Mouse (Mus musculus) MEL (cell line): Measurements from ENCODE around the gene Dlgap1. TPM values are rescaled to one million over a fixed set of nuclear protein-coding genes. Genes with fewer than 3 reads are reported as not detected.

Experiments used
- DNase-seq: peaks from one replicate; pipeline ENCODE4 v3.0.0; 2011; ENCODE audit warnings: low read depth, low spot score
- H3K27ac ChIP-seq: 2 replicates; pipeline ENCODE4 v1.5.1; 2012; ENCODE audit warnings: low read depth, mild to moderate bottlenecking, control low read depth, low read length, moderate library complexity; ENCODE audit not compliant: control insufficient read depth
- H3K27me3 ChIP-seq, 2 experiments: fragments of 150-350 bp in 1 of 2; sonication (generic) in 1 of 2; 2 replicates each; pipeline ENCODE4 v1.6.1; 2012; ENCODE audit warnings: low read length in 2 of 2, mild to moderate bottlenecking in 2 of 2, improper control_type of control experiment in 1 of 2, moderate library complexity in 1 of 2; ENCODE audit not compliant: insufficient read depth in 2 of 2, control insufficient read depth in 1 of 2
- H3K36me3 ChIP-seq, 2 experiments: 2 replicates each; pipeline ENCODE4 v1.6.1; 2012 to 2014; ENCODE audit warnings: low read length in 2 of 2, improper control_type of control experiment in 1 of 2, inconsistent platforms in 1 of 2, mild to moderate bottlenecking in 1 of 2; ENCODE audit not compliant: insufficient read depth in 2 of 2, control insufficient read depth in 1 of 2
- H3K4me1 ChIP-seq, 2 experiments: fragments of 150-350 bp in 1 of 2; sonication (generic) in 1 of 2; 2 replicates each; pipeline ENCODE4 v1.6.1; 2012; ENCODE audit warnings: low read length in 2 of 2, improper control_type of control experiment in 1 of 2, mild to moderate bottlenecking in 1 of 2; ENCODE audit not compliant: insufficient read depth in 2 of 2, control insufficient read depth in 1 of 2
- H3K4me3 ChIP-seq, 2 experiments: fragments of 150-350 bp in 1 of 2; sonication (generic) in 1 of 2; 2 replicates each; pipeline ENCODE4 v1.5.1; 2012; ENCODE audit warnings: low read depth in 2 of 2, low read length in 2 of 2, mild to moderate bottlenecking in 2 of 2, moderate library complexity in 2 of 2, control low read depth in 1 of 2, improper control_type of control experiment in 1 of 2; ENCODE audit not compliant: control insufficient read depth in 1 of 2, insufficient read depth in 1 of 2
- H3K79me2 ChIP-seq: 2 replicates; pipeline ENCODE4 v1.6.1; 2012; ENCODE audit warnings: mild to moderate bottlenecking, low read length, moderate library complexity; ENCODE audit not compliant: control insufficient read depth, poor library complexity, insufficient read depth
- H3K9ac ChIP-seq: 2 replicates; pipeline ENCODE4 v1.6.1; 2012; ENCODE audit warnings: low read depth, mild to moderate bottlenecking, control low read depth, low read length, moderate library complexity; ENCODE audit not compliant: control insufficient read depth, poor library complexity, severe bottlenecking
- H3K9me3 ChIP-seq: fragments of 150-350 bp; sonication (generic); replicated peaks from 2 replicates; pipeline ENCODE4 v1.6.1; 2012; ENCODE audit warnings: mild to moderate bottlenecking, low read length, improper control_type of control experiment, moderate library complexity; ENCODE audit not compliant: insufficient read depth
- BHLHE40 ChIP-seq: IDR thresholded peaks from 2 replicates; pipeline ENCODE4 v1.6.1; 2012; ENCODE audit warnings: low read depth, mild to moderate bottlenecking, inconsistent platforms, low read length, improper control_type of control experiment, borderline replicate concordance
- CHD2 ChIP-seq: IDR thresholded peaks from 2 replicates; pipeline ENCODE4 v1.6.1; 2011; ENCODE audit warnings: low read length, improper control_type of control experiment
- EP300 ChIP-seq, 2 experiments: IDR thresholded peaks; 2 replicates each; pipeline ENCODE4 v1.6.1; 2011; ENCODE audit warnings: improper control_type of control experiment in 2 of 2, low read length in 2 of 2, low read depth in 1 of 2, mild to moderate bottlenecking in 1 of 2
- ETS1 ChIP-seq: IDR thresholded peaks from 2 replicates; pipeline ENCODE4 v1.6.1; 2012; ENCODE audit warnings: low read depth, mild to moderate bottlenecking, inconsistent platforms, low read length, improper control_type of control experiment, moderate library complexity
- GABPA ChIP-seq: IDR thresholded peaks from 2 replicates; pipeline ENCODE4 v1.6.1; 2012; ENCODE audit warnings: low read depth, mild to moderate bottlenecking, inconsistent platforms, low read length, improper control_type of control experiment, moderate library complexity
- GATA1 ChIP-seq: IDR thresholded peaks from 2 replicates; pipeline ENCODE4 v1.6.1; 2011; ENCODE audit warnings: low read depth, low read length, improper control_type of control experiment
- JUND ChIP-seq: IDR thresholded peaks from 2 replicates; pipeline ENCODE4 v1.6.1; 2011; ENCODE audit warnings: low read depth, mild to moderate bottlenecking, improper control_type of control experiment, low read length
- KAT2A ChIP-seq: conservative IDR thresholded peaks from 2 replicates; pipeline ENCODE4 v1.6.1; 2012; ENCODE audit warnings: low read depth, low read length, improper control_type of control experiment, inconsistent platforms
- MAFK ChIP-seq: IDR thresholded peaks from 2 replicates; pipeline ENCODE4 v1.6.1; 2011; ENCODE audit warnings: low read depth, mild to moderate bottlenecking, low read length, improper control_type of control experiment, borderline replicate concordance
- MAX ChIP-seq: IDR thresholded peaks from 2 replicates; pipeline ENCODE4 v1.6.1; 2011; ENCODE audit warnings: low read length, improper control_type of control experiment
- MXI1 ChIP-seq: IDR thresholded peaks from 2 replicates; pipeline ENCODE4 v1.6.1; 2011; ENCODE audit warnings: mild to moderate bottlenecking, low read depth, low read length, improper control_type of control experiment
- MYB ChIP-seq: IDR thresholded peaks from 2 replicates; pipeline ENCODE4 v1.6.1; 2011; ENCODE audit warnings: mild to moderate bottlenecking, low read depth, low read length, improper control_type of control experiment
- NRF1 ChIP-seq: IDR thresholded peaks from 2 replicates; pipeline ENCODE4 v1.6.1; 2014; ENCODE audit warnings: low read depth, mild to moderate bottlenecking, inconsistent platforms, low read length, improper control_type of control experiment, moderate library complexity; ENCODE audit not compliant: poor library complexity, insufficient read depth, severe bottlenecking
- POLR2A ChIP-seq, 2 experiments: IDR thresholded peaks; 2 replicates each; pipeline ENCODE4 v1.6.1; 2011 to 2012; ENCODE audit warnings: low read length in 2 of 2, mild to moderate bottlenecking in 2 of 2, control low read depth in 1 of 2, improper control_type of control experiment in 1 of 2, low read depth in 1 of 2, moderate library complexity in 1 of 2; ENCODE audit not compliant: control insufficient read depth in 1 of 2, insufficient read depth in 1 of 2, poor library complexity in 1 of 2
- POLR2AphosphoS5 ChIP-seq: IDR thresholded peaks from 2 replicates; pipeline ENCODE4 v1.6.1; 2012; ENCODE audit warnings: low read depth, borderline replicate concordance, mild to moderate bottlenecking, inconsistent platforms, low read length, moderate library complexity, mixed read lengths
- RAD21 ChIP-seq: IDR thresholded peaks from 2 replicates; pipeline ENCODE4 v1.6.1; 2011; ENCODE audit warnings: mild to moderate bottlenecking, low read depth, low read length, improper control_type of control experiment
- RCOR1 ChIP-seq: IDR thresholded peaks from 2 replicates; pipeline ENCODE4 v1.6.1; 2012; ENCODE audit warnings: low read depth, mild to moderate bottlenecking, inconsistent platforms, low read length, improper control_type of control experiment
- SIN3A ChIP-seq: IDR thresholded peaks from 2 replicates; pipeline ENCODE4 v1.6.1; 2012; ENCODE audit warnings: low read length, improper control_type of control experiment, inconsistent platforms
- SMC3 ChIP-seq: IDR thresholded peaks from 2 replicates; pipeline ENCODE4 v1.6.1; 2011; ENCODE audit warnings: low read depth, low read length, improper control_type of control experiment
- TAL1 ChIP-seq: IDR thresholded peaks from 2 replicates; pipeline ENCODE4 v1.6.1; 2012; ENCODE audit warnings: mild to moderate bottlenecking, inconsistent platforms, low read length, moderate library complexity, mixed read lengths
- TBP ChIP-seq: IDR thresholded peaks from 2 replicates; pipeline ENCODE4 v1.8.0; 2011; ENCODE audit warnings: low read depth, low read length, improper control_type of control experiment
- TCF12 ChIP-seq: IDR thresholded peaks from 2 replicates; pipeline ENCODE4 v1.6.1; 2014; ENCODE audit warnings: low read depth, mild to moderate bottlenecking, inconsistent platforms, low read length, improper control_type of control experiment, moderate library complexity
- USF1 ChIP-seq: IDR thresholded peaks from 2 replicates; pipeline ENCODE4 v1.6.1; 2014; ENCODE audit warnings: low read depth, mild to moderate bottlenecking, inconsistent platforms, low read length, improper control_type of control experiment, moderate library complexity
- ZC3H11A ChIP-seq: IDR thresholded peaks from 2 replicates; pipeline ENCODE4 v1.6.1; 2012; ENCODE audit warnings: low read depth, mild to moderate bottlenecking, inconsistent platforms, low read length, improper control_type of control experiment
- ZKSCAN1 ChIP-seq: IDR thresholded peaks from 2 replicates; pipeline ENCODE4 v1.6.1; 2012; ENCODE audit warnings: low read depth, mild to moderate bottlenecking, inconsistent platforms, low read length, improper control_type of control experiment, moderate library complexity
- ZMIZ1 ChIP-seq: IDR thresholded peaks from 2 replicates; pipeline ENCODE4 v1.6.1; 2012; ENCODE audit warnings: low read depth, mild to moderate bottlenecking, inconsistent platforms, low read length, improper control_type of control experiment, moderate library complexity
- ZNF384 ChIP-seq: IDR thresholded peaks from 2 replicates; pipeline ENCODE4 v1.6.1; 2012; ENCODE audit warnings: low read depth, mild to moderate bottlenecking, inconsistent platforms, low read length, improper control_type of control experiment
- polyA plus RNA-seq, 2 experiments: library from polyadenylated mRNA; stranded (reverse) in 1 of 2; unstranded in 1 of 2; fragments of >175 nt in 1 of 2; fragments of >200 nt in 1 of 2; gene quantifications; 2 replicates each; pipeline versions ENCODE4 v1.2.1 to v1.2.4; 2012; ENCODE audit warnings: low replicate concordance in 2 of 2, low read depth in 1 of 2; ENCODE audit not compliant: insufficient read length in 2 of 2, insufficient read depth in 1 of 2, missing spikeins in 1 of 2
- total RNA-seq: library from RNA; depleted of rRNA; stranded (reverse); fragments of 300-350 nt; gene quantifications from 2 replicates; pipeline ENCODE4 v1.2.3, GENCODE M21; 2012

Gene Dlgap1
- total and polyA plus RNA-seq, 3 experiments = 0.06 TPM; not detected in 2

- H3K9me3 ChIP-seq = no peaks in the 10 kb centered on the region; the same call in 1 of the 2 replicates
- no peak overlapping the region for H3K9ac ChIP-seq
- no peaks in the 10 kb centered on the region for H3K4me1 ChIP-seq
- no peaks in the 10 kb centered on the region for H3K36me3 ChIP-seq
- DNase-seq = no peak
- no peak overlapping the region for H3K27ac ChIP-seq
- no peaks in the 10 kb centered on the region for H3K79me2 ChIP-seq
- H3K4me3 ChIP-seq = no peak overlapping the region
- no peaks in the 10 kb centered on the region for H3K27me3 ChIP-seq
- TF ChIP-seq POLR2AphosphoS5 (no peak), TCF12 (no peak), USF1 (no peak), ETS1 (no peak), SMC3 (no peak), TAL1 (no peak), SIN3A (no peak), NRF1 (no peak)
Observed at GRCm38 (mm10) chr17:70388447-70388846, 419.6 kb downstream of the Dlgap1 start.

- Histone ChIP-seq H3K27ac (no peak overlapping the region), H3K9me3 (no peaks in the 10 kb centered on the region), H3K36me3 (no peaks in the 10 kb centered on the region), H3K4me3 (no peak overlapping the region), H3K9ac (no peak overlapping the region), H3K79me2 (no peaks in the 10 kb centered on the region), H3K27me3 (no peaks in the 10 kb centered on the region), H3K4me1 (no peaks in the 10 kb centered on the region)
- no peak for DNase-seq
- TF ChIP-seq CHD2 = no peak
- TF ChIP-seq SMC3 = no peak
- TF ChIP-seq MYB = no peak
- no peak for TF ChIP-seq JUND
- TF ChIP-seq ETS1 = no peak
- no peak for TF ChIP-seq MAX
- TF ChIP-seq ZMIZ1 = no peak
- TF ChIP-seq KAT2A = no peak
- no peak for TF ChIP-seq ZNF384
- TF ChIP-seq SIN3A = no peak
- TF ChIP-seq USF1 = no peak
- TF ChIP-seq POLR2A (IDR thresholded peaks at IDR 0.05; ENCODE audit: control insufficient read depth in 1 of 2, insufficient read depth in 1 of 2, low read depth in 1 of 2, low read length in 2 of 2, poor library complexity in 1 of 2) = no peak
- no peak for TF ChIP-seq ZKSCAN1
Observed at GRCm38 (mm10) chr17:70397220-70397619, 428.3 kb downstream of the Dlgap1 start.

DNA sequence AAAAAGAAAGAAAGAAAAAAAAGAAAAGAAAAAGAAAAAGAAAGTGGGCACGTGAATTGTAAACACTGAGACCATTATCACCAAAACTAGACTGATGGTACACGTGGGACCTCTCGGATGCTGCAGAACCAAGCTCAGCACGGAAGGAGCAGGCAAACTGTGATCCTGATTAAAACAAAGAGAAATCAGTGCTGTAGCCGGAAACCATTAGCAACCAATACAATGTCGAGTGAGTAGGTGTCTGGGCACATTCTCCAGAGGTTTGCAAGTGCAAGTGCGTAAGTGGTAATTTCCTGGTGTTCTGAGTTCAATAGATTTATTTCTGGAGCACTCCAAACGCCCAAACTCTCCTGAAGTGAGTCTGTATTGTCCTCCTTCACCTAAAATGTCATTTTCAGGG is 428.8 kb downstream of the Dlgap1 start:
- Histone ChIP-seq H3K9ac (no peak overlapping the region), H3K4me3 (no peak overlapping the region), H3K36me3 (no peaks in the 10 kb centered on the region), H3K27me3 (no peaks in the 10 kb centered on the region), H3K79me2 (no peaks in the 10 kb centered on the region), H3K27ac (no peak overlapping the region), H3K4me1 (no peaks in the 10 kb centered on the region)
- DNase-seq = no peak
- TF ChIP-seq MAFK (no peak), ZC3H11A (no peak), MAX (no peak), POLR2AphosphoS5 (no peak), EP300 (IDR thresholded peaks at IDR 0.05; ENCODE audit: low read depth in 1 of 2, low read length in 2 of 2) (no peak), MXI1 (no peak), TBP (no peak), BHLHE40 (no peak), GABPA (no peak), JUND (no peak), RCOR1 (no peak), GATA1 (no peak), RAD21 (no peak), CHD2 (no peak)
- TF ChIP-seq, all 39 proteins: peak for 0
- no peaks in the 10 kb centered on the region for H3K9me3 ChIP-seq
